Mouse (Mus musculus) bone marrow, adult 2 months (tissue): ENCODE results near the gene Srpr. TPM values are rescaled to one million over a fixed set of nuclear protein-coding genes. Genes with fewer than 3 reads are reported as not detected.

ENCODE experiments used
- H3K27ac ChIP-seq: fragments of 200-500 bp; 2 replicates; pipeline ENCODE4 v1.5.1; 2012; ENCODE audit warnings: low read depth, mild to moderate bottlenecking, control low read depth, inconsistent platforms, low read length; ENCODE audit not compliant: control insufficient read depth, poor library complexity, insufficient read depth
- H3K4me1 ChIP-seq: fragments of 200-500 bp; 2 replicates; pipeline ENCODE4 v1.6.1; 2011; ENCODE audit warnings: low read length; ENCODE audit not compliant: control insufficient read depth, insufficient read depth
- H3K4me3 ChIP-seq: fragments of 200-500 bp; replicated peaks from 2 replicates; pipeline ENCODE3; 2011; ENCODE audit warnings: mild to moderate bottlenecking, low read depth, low read length, control low read depth; ENCODE audit not compliant: control insufficient read depth
- CTCF ChIP-seq: fragments of 200-500 bp; IDR thresholded peaks from 2 replicates; pipeline ENCODE4 v1.5.1; 2011; ENCODE audit warnings: low read length, control low read depth; ENCODE audit not compliant: control insufficient read depth, insufficient read depth
- POLR2A ChIP-seq: fragments of 200-500 bp; IDR thresholded peaks from 2 replicates; pipeline ENCODE4 v1.6.1; 2011; ENCODE audit warnings: low read depth, mild to moderate bottlenecking, control low read depth, low read length, borderline replicate concordance; ENCODE audit not compliant: control insufficient read depth
- WGBS: fragments of 180-500 bp; shearing (Covaris S2); methylation state at CpG from one replicate; pipeline ENCODE4 v1.1.7; 2018; 5-methylcytosine and 5-hydroxymethylcytosine counted together
- polyA plus RNA-seq: library from polyadenylated mRNA; stranded (reverse); fragments of >200 nt; gene quantifications from 2 replicates; pipeline ENCODE4 v1.2.4, GENCODE M21; 2011; ENCODE audit warnings: low replicate concordance; ENCODE audit not compliant: missing spikeins, insufficient read depth, insufficient read length

Gene Srpr
- polyA plus RNA-seq, 1 experiment, result 50.8 TPM

DNA sequence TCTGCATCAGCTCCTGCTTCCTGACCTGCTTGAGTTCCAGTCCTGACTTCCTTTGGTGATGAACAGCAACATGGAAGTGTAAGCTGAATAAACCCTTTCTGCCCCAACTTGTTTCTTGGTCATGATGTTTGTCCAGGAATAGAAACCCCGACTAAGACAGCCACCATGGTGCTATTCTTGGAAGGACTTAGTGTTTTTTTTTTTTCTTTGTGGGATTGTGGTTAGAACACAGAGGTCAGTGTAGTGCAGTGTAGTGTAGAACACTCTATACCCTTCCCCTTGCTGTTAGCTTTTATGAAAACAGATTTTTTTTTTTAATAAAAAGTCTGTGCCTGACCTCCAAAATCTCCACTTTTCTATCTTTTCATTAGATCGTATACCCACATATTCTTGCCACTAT lies 17.1 kb upstream of the Srpr start:
- no peak overlapping the region for H3K27ac ChIP-seq
- 36% methylated on average over 2 of the region's 2 CpGs for WGBS
- TF ChIP-seq CTCF (no peak), POLR2A (no peak)
- no peak overlapping the region for H3K4me3 ChIP-seq
- peaks cover 2% of the 10 kb centered on the region for H3K4me1 ChIP-seq

DNA sequence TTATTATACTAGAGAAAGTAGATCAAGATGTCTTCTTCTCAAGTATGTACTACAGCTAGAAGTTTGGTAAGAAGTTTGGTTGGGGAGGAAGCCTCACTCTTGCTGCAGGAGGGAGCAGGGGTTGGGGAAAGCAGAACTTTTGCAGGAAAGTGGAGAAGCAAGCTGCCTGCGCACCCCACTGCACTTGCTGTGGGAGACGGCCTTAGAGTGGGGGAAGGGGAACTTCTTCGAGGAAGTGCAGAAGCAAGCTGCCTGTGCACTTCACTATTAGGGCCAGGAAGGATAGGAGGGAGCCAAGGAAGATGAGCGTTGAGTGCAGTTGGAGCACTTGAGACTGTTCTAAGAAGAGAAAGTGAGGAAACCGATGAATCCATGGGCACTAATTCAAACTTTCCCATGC lies 16.6 kb upstream of the Srpr start:
- Histone ChIP-seq H3K4me3 (no peak overlapping the region), H3K4me1 (peaks cover 2% of the 10 kb centered on the region), H3K27ac (no peak overlapping the region)
- WGBS, result 17% methylated on average over 5 of the region's 5 CpGs
- TF ChIP-seq POLR2A (no peak), CTCF (no peak)

DNA sequence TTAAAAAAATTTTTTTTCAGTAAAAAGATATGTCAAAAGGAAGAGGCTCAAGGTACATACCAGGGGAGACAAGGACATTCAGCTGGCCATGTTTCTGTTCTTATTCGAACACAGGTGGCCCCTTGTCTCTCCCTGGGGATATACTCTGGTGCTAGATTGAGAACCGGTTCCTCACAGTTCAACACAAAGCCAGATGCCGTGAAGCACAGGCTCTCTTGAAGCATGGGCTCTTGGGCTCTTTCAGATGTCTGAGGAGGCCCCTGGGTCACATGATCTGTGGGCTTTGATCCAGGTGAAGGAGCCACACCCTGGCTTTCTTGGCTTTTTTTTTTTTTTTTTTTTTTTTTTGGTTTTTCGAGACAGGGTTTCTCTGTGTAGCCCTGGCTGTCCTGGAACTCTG lies 13.5 kb upstream of the Srpr start:
- Histone ChIP-seq H3K4me3 (no peak overlapping the region), H3K4me1 (peaks cover 2% of the 10 kb centered on the region), H3K27ac (no peak overlapping the region)
- WGBS, result 60% methylated on average over 4 of the region's 4 CpGs
- TF ChIP-seq CTCF (no peak), POLR2A (no peak)

DNA sequence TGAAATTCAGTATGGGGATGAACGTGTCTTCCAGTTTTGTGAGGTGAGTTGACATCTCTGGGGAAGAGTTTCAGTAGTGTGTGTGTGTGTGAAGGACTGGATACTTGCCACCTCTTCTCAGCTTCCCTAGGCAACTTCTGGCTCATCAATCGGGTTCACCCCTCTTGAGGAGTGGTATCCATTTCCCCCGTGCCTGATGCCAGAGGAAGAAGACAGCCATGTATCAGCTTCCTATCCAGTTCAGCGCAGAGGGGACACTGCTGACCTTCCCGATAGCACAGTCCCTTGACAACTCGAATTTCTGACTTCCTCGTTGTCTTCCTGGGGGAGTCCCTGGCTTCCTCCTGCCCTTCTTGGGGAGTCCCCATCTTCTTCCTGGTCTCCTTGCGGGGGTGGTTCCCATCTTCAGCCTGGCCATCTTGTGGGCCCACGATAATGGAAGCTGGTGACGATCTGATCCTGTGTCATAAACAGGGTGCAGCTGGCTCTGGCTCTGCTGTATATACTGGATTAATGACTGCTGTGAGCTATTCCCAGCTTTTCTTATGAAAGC lies 12.5 kb upstream of the Srpr start:
- Histone ChIP-seq H3K4me1 (peaks cover 2% of the 10 kb centered on the region), H3K4me3 (no peak overlapping the region), H3K27ac (no peak overlapping the region)
- 67% methylated on average over 10 of the region's 10 CpGs for WGBS
- TF ChIP-seq POLR2A, result no peak
- no peak for TF ChIP-seq CTCF

DNA sequence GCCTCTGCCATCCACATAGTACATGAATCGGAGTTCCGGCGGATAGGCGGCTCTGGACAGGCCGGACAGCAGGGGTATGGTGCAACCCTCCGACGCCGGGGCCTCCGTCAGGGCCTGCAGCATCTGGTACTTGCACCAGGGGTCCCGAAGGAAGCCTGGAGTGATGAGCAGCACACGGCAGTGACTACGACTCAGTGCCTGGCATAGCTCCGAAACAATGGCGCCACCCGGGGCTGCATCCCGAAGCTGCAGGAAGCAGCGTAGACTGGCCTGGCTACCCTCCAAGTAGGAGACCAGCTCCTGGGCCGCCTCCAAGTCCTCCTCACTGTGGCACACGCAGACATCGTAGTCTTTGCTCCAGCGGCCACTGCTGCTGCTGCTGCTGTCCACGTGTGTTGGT lies 11.3 kb upstream of the Srpr start:
- WGBS, result 84% methylated on average over 22 of the region's 22 CpGs
- Histone ChIP-seq H3K4me1 (peaks cover 2% of the 10 kb centered on the region), H3K27ac (no peak overlapping the region), H3K4me3 (no peak overlapping the region)
- no peak for TF ChIP-seq CTCF

DNA sequence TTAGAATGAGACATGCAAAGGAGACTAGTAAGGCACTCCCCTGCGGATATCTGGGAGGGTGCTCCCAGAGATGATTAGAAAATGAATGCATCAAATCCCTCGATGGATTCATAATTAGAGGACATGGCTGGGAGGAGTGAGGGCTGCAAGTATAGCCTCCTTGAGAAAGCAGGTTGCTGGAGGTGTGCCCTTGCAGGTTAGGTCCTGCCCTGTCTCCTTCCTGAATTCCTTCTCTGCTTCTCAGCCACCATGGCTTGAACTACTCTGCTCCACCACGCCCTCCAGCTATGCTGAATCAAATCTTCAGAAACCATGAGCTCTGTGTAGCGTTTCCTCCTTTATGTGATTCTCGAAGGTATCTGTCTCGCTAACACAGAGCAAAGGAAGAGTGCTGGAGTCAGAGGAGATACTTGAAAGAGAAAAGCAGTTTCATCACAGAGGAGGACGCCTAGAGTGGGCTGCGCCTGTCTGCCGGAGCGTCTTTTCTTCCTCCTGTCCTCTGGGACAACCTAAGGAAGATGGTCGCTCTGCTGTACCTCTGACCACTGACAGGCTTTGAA lies 6.9 kb upstream of the Srpr start:
- WGBS, result 84% methylated on average over 11 of the region's 11 CpGs
- Histone ChIP-seq H3K27ac (no peak overlapping the region), H3K4me1 (peaks cover 2% of the 10 kb centered on the region; the same call in 1 of the 2 replicates), H3K4me3 (no peak overlapping the region)
- no peak for TF ChIP-seq POLR2A
- no peak for TF ChIP-seq CTCF

DNA sequence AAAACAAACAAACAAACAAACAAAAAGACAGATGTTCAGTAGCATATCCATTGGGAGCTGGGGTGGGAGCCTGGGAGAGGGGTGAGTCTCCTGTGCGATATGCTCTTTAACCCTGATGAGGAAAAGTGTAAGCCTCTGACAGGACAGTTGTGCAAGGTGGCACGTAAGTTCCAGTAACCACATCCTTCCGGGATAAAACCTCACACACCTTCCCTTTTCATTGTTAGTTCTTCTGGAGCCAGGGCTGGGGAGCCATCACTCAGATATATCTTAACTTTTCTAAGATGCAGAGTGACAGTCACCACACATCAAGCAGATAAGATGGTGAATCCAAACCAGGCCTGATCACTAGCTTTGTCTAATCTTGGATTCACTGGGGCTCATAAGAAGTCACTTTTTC lies 5.9 kb upstream of the Srpr start:
- Histone ChIP-seq H3K4me3 (no peak overlapping the region), H3K27ac (no peak overlapping the region), H3K4me1 (peaks cover 4% of the 10 kb centered on the region; the same call in 1 of the 2 replicates)
- TF ChIP-seq POLR2A (no peak), CTCF (no peak)
- WGBS, result 42% methylated on average over 3 of the region's 3 CpGs

DNA sequence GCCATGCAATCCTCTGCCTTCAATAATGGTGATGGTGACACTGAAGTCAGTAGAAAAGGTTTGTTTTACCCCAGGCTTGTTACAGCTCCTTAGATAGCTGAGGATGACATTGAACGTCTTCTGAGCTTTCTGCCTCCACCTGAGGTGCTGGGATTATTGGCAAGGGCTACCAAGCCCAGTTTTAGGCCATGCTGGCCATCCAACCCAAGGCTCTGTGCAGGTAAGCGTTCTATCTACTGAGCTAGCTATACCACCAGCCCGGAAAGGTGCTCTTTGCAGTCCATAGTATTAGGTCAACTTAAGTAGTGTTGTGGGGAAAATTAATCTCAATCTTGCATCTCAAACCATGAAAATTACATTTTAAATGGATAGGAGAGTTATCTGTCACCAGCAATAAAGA lies 2.4 kb upstream of the Srpr start:
- no peak overlapping the region for H3K4me3 ChIP-seq
- peaks cover 7% of the 10 kb centered on the region for H3K4me1 ChIP-seq
- 86% methylated on average over 3 of the region's 3 CpGs for WGBS
- TF ChIP-seq POLR2A (no peak), CTCF (no peak)
- H3K27ac ChIP-seq, result no peak overlapping the region

DNA sequence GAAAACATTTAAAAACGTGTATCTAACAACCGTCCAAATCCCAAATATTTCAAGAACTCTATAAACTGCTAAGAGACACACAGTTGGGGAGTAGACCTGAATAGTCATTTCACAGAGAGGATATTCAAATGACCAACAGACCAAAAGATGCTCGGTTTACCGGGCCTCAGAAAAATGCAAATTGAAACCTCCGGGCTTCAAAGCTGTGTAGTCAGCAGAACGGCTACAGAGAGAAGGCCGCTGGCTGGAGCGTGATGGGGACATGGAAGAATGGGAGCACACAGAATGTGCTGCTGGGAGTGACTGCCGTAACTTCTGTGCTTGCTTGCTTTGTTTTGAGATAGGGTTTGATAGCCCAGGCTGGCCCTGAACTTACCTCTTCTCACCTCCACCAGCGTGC lies 1.6 kb upstream of the Srpr start:
- Histone ChIP-seq H3K27ac (peak overlapping the region; percentile 33; the same call in 1 of the 2 replicates), H3K4me3 (peak overlapping the region; percentile 89), H3K4me1 (peaks cover 7% of the 10 kb centered on the region)
- 80% methylated on average over 10 of the region's 10 CpGs for WGBS
- no peak for TF ChIP-seq CTCF
- TF ChIP-seq POLR2A, result no peak
